Mouse (Mus musculus) erythroblast, embryonic 14.5 days (primary cell): ENCODE results near the gene Brf1.

Experiments
- GATA1 ChIP-seq: IDR thresholded peaks from 2 replicates; pipeline ENCODE4 v1.6.1; 2012; ENCODE audit warnings: low read length, inconsistent platforms, mixed read lengths
- TAL1 ChIP-seq: IDR thresholded peaks from 3 replicates; pipeline ENCODE4 v1.6.1; 2012; ENCODE audit warnings: low read length, inconsistent platforms, mixed read lengths

GRCm38 (mm10) chr12:112947307-112947706 is 53.2 kb downstream of the Brf1 start:
- TF ChIP-seq GATA1 (no peak), TAL1 (no peak)
